Mouse (Mus musculus) limb, embryonic 15.5 days (tissue): ENCODE results near the gene 1190002N15Rik. TPM values are rescaled to one million over a fixed set of nuclear protein-coding genes. Genes with fewer than 3 reads are reported as not detected.

Experiments
- ATAC-seq: fragments of 200-750 bp; cut with Nextera tagmentation; 2 replicates; pipeline ENCODE4 v1.8.0; 2017; ENCODE audit warnings: low read depth, moderate TSS enrichment; ENCODE audit not compliant: insufficient number of reproducible peaks, low FRiP score, low TSS enrichment
- H3K27ac ChIP-seq: fragments of 300-500 bp; sonication (generic); 2 replicates; pipeline ENCODE4 v1.5.1; 2015; ENCODE audit warnings: moderate library complexity, mild to moderate bottlenecking, inconsistent platforms
- H3K27me3 ChIP-seq: fragments of 300-500 bp; sonication (generic); 2 replicates; pipeline ENCODE4 v1.6.1; 2015; ENCODE audit warnings: inconsistent platforms
- H3K36me3 ChIP-seq: fragments of 300-500 bp; sonication (generic); 2 replicates; pipeline ENCODE4 v1.6.1; 2015; ENCODE audit warnings: inconsistent platforms
- H3K4me1 ChIP-seq: fragments of 300-500 bp; sonication (generic); 2 replicates; pipeline ENCODE4 v1.6.1; 2015; ENCODE audit warnings: inconsistent platforms
- H3K4me2 ChIP-seq: fragments of 300-500 bp; sonication (generic); 2 replicates; pipeline ENCODE4 v1.6.1; 2015; ENCODE audit warnings: mild to moderate bottlenecking, inconsistent platforms
- H3K4me3 ChIP-seq: fragments of 300-500 bp; sonication (generic); 2 replicates; pipeline ENCODE4 v1.5.1; 2015; ENCODE audit warnings: mild to moderate bottlenecking, inconsistent platforms
- H3K9ac ChIP-seq: fragments of 300-500 bp; sonication (generic); 2 replicates; pipeline ENCODE4 v1.6.1; 2015; ENCODE audit warnings: inconsistent platforms
- H3K9me3 ChIP-seq: fragments of 300-500 bp; sonication (generic); 2 replicates; pipeline ENCODE4 v1.6.1; 2016; ENCODE audit warnings: inconsistent platforms
- WGBS: fragments of 180-500 bp; shearing (Covaris S2); methylation state at CpG from one replicate; pipeline ENCODE4 v1.1.7; 2015; 5-methylcytosine and 5-hydroxymethylcytosine counted together
- polyA plus RNA-seq: library from polyadenylated mRNA; unstranded; fragments of >200 nt; fragmentation: Nextera tagmentation; extraction: Ambion mirVana; gene quantifications from 2 replicates; pipeline ENCODE4 v1.2.1, GENCODE M21; 2015

The 1190002N15Rik gene
- polyA plus RNA-seq, 1 experiment from 2014 or later, result 20.1 TPM

DNA sequence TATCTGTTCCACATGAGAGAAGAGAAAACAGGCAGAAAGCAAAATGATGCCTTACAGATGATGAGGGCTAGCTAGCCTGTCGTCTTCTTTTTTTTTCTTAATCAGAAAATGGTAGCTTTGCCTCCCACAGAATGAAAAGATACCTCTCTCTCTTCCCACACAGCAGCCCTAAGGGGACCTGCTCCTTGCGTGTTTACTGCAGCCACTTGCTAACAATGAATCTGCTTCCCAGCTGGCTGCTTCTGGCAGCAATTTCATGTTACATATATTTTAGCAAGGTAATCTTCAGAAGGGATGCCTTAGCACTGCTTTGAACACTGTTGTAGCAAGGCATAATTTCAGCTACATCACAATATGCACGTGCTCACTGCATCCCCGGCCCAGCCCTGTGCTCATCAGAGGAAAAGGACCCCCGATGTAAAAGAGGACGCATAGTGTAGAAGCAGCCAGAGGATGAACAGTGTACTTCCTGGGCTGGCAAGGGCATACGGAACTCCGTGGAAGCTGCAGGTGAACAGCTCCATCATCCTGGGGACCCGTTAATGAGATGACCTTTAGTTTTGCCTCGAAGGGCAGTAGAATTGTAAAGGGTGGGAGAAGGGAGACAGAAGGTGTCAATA is 64.8 kb downstream of the 1190002N15Rik start:
- Histone ChIP-seq H3K9ac (no peak overlapping the region), H3K4me2 (no peak overlapping the region), H3K4me3 (no peak overlapping the region), H3K27me3 (no peaks in the 10 kb centered on the region), H3K27ac (no peak overlapping the region), H3K4me1 (peaks cover 4% of the 10 kb centered on the region), H3K36me3 (no peaks in the 10 kb centered on the region), H3K9me3 (no peaks in the 10 kb centered on the region)
- ATAC-seq, result no peak
- WGBS, result 54% methylated on average over 10 of the region's 10 CpGs

DNA sequence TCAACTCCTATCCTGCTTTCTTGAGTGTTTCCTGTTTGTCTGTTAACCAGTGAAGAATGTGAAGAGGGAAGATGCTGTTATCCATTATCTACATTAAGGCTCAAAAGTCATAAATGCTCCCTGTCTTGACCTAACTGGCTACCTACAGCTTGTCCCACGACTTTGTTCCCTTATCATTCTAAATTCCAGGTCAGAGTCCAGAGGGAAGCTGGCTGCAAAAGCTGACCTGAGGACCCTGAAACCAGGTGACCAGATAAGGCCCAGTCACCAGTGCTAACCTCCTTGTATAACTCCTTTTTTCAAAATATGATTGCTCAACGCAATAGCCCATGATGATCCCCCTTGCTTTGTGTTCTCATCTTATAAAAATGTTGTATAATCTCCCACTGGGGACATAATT is 66.4 kb downstream of the 1190002N15Rik start:
- H3K27ac ChIP-seq, result no peak overlapping the region
- WGBS, result 56% methylated on average over 2 of the region's 2 CpGs
- H3K9me3 ChIP-seq, result no peaks in the 10 kb centered on the region
- H3K36me3 ChIP-seq, result no peaks in the 10 kb centered on the region
- no peak overlapping the region for H3K9ac ChIP-seq
- H3K4me3 ChIP-seq, result no peak overlapping the region
- H3K4me2 ChIP-seq, result no peak overlapping the region
- ATAC-seq, result no peak
- H3K4me1 ChIP-seq, result peaks cover 4% of the 10 kb centered on the region
- H3K27me3 ChIP-seq, result no peaks in the 10 kb centered on the region

Other genes starting within 250 kb of the 1190002N15Rik start
- gene Slc9a9, start 131.8 kb upstream of the 1190002N15Rik start, polyA plus RNA-seq, result 6.1 and 7.9 TPM in 2 replicates